Mouse (Mus musculus) gastrocnemius, adult 8-10 months (tissue): Measurements from ENCODE around the gene Slc24a2. TPM values are rescaled to one million over a fixed set of nuclear protein-coding genes. Genes with fewer than 3 reads are reported as not detected.

Source experiments
- DNase-seq, 2 experiments: peaks; one replicate each; pipeline ENCODE4 v3.0.0; 2022; ENCODE audit warnings: low spot score in 2 of 2
- total RNA-seq, 4 experiments: library from RNA; stranded (reverse); gene quantifications; 2 replicates each; pipeline ENCODE4 v1.2.4; 2022

Slc24a2 gene
- total RNA-seq, result under 1 TPM; 0.39 to 0.58 (median 0.52) TPM

DNA sequence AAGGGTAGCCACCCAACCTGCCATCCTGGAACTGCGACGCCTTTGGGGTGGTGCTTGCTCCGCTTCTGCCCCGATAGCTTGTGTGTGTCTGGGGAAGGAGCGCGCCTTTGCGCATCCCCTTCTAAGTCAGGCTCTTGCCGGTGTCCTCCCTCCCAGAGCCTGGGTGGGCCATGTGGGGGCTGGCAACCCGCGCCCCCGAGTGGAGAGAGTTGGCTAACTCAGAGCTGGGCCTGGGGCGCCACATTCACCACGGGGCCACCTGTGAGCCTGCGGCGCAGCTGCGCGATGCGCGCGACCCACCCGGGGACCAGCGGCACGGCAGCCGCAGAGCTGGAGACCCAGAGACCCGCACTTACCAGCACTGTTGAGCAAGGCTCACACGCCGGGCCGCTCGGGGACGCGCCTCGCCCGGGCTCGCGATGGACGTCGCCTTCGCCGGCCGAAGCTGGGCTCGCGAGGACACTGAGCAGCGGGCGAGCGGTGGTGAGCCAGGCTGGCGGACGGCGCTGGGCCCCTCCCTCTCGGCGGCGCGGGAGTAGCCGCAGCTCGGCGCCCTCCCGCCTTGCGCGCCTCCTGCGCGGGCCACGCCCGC lies at the start of gene Slc24a2:
Gene Slc24a2, minus strand, starts transcription at position 518 of the 592 bp plus-strand sequence.
- no peak for DNase-seq

DNA sequence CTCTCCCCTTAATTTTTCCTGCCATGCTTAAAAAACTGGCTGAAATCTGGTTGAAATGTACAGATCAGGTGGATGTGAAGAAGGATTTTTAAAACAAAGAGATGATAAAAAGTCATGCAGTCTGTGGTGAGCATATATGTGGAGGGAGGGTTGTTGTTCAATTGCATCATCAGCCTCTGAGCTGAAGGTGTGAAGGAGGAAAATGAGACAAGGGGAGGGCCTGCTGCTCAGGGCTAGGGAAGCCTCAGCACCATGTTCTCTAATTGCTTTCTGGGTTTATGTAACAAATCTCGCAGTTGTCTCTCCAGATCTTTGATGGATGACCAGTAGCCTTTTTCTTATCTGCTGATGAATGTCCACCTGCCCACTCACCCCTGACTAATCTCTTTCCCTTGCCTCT lies 44.5 kb upstream of the Slc24a2 start:
- no peak for DNase-seq

DNA sequence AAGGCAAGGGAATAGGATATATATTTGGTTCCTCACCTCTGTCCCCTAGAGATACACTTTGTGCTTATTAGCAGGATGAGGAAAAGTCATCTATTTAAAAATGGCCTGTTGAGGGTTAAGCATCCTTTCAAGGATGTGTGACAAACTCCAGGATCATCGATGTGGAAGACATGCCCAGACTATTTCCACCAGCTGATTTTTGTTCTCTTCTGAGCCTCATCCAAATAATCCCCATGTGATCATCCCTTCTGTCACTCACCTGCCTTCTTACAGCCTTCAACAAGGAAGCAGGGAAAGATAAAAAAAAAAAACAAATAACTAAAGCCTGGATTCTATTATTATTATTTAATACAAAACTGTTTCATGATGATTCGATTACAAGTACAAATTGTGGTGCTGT lies 44.0 kb upstream of the Slc24a2 start:
- DNase-seq, result no peak

DNA sequence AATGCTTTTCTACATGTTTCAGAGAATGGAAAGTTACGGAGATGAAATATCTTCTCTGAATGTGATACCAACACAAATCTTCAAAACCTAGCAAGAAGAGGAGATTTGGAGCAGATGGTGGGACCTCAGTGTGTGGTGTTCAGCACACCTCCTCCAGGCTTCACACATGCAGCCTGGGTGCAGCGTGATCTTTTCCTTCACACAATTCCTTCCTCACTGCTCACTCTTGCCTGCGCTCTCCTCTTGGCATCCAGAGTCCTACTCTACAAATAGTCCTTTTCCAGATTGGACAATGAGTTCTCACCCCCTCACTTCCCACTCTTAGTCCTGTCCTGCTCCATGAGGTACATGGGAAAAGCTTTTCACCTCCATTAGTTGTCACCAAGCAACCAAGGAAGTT lies 43.2 kb upstream of the Slc24a2 start:
- DNase-seq, result no peak

DNA sequence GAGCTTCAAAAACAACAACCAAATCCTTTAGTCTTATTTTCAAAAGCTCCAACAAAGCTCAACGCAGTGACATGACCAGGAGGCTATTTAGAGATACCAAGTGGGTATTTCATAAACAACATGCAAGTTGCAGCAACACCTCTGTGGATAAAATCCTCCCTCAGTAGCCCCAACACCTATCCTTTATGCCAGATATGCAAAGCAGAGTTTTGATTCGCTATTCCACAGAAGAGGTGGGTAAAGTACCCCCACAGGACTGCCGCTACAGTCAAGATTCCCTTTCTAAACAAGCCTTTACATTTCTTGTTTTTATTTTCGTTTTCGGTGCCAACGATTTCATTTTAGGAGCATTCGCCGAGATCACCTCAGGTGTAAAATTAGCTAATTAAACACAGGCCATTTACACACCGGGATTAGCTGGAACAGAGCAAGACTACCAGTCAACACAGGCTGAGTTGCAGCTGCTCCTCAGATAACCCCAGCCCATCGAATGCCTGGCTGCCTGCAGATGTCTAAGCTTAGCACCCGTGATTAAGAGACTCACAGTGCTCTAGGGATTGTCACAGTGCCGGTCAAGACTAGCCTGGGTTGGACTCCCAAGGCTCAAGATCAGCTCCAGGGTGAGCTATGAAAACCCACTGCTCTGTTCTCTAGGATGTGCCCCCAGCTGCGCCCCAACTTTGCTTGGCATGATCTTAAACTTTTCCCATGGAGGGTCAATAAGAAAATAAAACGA lies 885 bp downstream of the Slc24a2 start:
- no peak for DNase-seq

DNA sequence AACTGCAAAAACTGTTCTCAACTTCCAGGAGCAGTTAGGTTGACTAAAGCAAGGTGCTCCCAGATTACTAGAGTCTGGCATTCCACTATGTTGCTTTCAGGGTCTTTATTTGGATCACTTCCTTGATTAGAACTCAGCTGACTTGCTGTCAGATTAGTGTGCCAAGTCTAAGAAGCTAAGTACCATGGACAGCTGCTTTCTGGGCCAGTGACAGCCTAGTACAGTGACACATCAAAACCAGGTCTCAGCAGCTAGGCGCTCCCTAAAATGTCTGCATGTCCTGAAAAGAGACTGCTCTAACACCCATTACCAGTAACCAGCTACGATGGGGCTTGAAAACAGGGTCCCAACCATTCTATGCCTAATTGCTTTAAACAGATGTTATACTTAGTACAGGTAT lies 8.7 kb downstream of the Slc24a2 start:
- DNase-seq, result no peak

DNA sequence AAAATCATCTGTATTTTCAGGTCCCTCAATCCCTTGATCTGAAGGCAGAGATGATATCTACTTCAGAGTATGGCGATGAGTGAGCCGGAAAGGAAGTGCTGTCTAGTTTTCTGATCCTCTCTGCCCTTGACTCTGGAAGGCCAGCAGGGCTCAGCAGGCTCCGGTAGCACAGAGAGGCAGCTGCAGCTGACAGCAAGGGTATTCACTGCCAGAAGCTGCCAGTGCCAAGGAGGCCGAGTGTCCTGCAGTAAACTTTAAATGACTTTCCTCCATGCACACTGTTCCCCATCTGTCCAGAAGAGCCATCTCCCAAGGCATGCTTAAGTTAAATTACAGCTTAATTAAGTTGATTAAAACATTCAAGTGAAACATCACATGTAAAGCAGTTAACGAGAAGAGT lies 12.1 kb downstream of the Slc24a2 start:
- DNase-seq, result no peak

DNA sequence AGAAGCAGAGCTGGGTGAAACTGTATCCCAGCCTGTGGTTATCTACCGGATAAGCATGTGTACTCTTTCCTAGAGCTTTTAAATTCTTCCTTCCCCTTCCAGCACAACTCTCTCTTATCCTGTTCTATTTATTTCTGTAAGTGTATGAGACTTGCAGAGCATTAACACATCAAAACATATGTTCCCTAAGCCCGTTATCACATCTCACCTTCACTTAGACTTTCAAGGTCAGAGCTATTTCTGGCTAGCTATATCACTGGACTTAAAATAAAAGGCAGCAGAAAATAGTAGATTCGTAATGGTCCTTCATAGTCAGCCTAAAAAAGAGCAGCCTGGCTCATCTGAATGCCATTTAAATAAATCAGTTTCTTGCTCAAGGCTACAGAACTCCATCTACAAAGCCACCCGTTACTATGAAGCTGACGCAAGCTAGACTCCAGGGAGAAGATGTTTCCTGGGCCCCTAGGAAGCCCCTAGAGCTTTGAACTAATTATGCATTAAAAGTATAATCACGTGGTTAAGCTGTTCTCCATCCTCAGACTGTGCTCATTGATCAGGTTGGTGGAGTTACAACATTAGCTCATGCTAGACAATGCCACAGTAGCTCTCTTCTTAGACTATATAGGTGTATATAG lies 18.8 kb downstream of the Slc24a2 start:
- no peak for DNase-seq

DNA sequence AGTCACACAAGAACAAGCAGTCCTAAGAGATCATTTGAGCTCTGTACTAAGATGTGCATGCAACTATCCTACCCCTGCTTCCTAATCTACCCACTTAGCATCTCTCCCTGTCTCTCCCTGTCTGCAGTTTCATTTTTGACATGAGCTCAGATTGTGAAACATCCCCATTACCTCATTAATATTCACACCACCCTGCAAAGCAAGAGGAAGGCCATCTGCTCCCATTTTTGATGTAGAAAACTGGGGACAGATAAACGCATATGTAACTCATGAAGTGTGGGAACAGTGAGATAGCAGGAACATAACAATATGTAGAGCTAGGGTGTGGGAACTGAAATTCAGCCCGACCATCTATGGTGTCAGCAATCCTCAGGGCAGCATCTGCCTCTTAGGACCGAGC lies 19.7 kb downstream of the Slc24a2 start:
- no peak for DNase-seq

DNA sequence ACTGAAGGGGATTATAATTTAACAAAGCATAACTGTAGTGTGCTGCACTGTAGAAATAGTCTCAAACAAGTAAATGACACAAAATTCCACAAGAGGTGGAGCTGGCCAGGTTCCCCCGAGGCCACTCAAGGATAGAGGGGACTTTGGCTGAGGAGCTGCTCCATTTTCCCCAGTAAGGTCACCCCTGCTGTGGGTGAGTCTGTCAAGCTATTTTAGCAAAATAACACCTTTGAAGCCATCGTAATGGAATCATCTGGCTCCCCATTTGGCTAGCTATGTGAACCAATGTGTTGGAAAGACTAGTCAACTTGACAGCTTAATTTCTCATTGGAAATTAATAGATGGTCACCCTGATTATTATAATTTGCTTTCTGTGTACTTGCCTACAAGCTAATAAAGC lies 28.2 kb downstream of the Slc24a2 start:
- no peak for DNase-seq

DNA sequence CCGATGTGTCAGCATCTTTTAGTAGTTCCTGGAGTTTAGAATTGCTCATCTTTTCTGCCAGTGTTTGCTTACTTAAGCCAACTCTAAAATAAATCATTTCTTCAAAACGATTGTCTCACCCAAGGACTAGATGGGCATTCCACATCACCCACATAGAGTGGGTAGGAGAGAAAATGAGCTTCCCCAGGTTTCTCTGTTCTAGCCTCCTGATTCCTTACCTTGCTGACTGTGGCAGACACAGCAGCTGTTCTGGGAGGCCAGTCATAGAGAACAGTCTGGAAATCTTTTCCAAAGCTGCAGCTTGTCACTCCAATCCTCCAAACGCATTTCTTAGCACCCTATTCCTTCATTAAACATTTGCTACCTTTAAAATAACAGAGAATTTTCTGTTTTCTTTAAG lies 29.0 kb downstream of the Slc24a2 start:
- no peak for DNase-seq

DNA sequence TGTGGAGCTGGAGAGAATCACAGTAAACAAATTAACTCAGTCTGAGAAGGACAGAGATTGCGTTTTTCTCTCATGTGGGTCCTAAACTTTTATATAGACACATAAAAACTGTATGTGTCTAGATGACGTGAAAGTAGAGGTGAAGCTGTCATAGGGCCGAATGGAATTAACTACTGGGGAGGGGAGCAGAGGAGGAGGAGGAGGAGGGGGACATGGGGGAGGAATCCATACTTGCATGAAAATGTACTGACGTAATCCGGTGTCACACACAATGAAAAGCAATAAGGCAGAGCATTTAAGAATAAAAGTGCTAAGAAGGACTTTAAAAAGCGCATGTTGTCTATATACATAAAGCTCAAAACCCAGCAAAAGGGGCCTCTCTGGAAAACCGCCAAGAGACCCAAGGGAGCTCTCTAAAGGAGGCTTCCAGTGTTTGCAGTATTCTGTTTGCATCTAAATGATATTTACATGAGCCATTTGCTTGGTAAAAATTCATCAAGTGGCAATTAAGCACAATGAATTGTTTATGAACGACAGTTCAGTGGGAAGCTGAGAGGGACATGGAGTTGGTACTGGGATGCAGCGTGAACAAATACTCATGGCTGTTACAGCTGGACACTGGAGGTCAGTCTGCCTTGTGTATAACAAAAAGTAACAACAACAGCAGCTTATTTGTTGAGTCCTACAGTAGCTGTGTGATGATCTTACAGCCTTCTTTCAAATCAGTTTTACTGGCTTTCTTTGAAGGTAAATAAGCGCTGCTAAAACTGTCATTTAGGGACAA lies 45.9 kb downstream of the Slc24a2 start:
- no peak for DNase-seq

DNA sequence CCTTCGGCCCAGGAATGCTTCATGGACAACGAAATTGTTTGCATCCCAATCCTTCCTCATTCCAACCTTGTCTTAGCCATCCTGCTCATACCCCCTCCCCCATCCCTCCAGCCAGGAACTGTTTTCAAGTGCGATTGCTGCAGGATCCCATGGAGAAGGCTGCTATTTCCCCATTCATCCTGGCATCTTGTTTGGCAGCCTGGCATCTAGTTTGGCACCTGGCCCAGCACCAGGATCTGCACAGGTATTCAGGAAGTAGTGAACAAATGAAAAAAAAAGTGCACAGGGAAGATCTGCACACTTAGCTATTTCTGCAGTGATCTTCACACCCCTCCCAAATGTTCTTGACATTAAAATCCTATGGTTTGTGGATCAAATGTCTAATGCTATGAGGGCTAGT lies 53.2 kb downstream of the Slc24a2 start:
- DNase-seq, result no peak

DNA sequence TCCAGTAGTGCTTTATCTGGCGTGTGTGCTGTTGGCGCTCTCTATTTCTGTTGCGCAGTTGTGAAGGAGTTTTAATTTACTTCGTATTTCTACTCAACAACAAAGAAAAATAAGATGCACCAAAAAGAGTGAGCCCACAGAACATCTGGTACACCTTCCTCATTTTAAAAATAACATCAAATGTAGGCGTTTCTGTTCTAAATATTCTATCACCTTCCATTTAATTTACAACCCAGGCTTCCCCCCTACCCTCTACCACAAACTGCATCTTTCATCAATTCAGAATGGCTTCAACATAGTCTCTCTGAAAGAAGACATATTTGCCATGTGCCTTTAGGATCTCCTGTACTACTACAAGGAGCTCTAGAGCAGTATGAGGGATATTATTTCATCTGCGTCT lies 66.3 kb downstream of the Slc24a2 start:
- no peak for DNase-seq

DNA sequence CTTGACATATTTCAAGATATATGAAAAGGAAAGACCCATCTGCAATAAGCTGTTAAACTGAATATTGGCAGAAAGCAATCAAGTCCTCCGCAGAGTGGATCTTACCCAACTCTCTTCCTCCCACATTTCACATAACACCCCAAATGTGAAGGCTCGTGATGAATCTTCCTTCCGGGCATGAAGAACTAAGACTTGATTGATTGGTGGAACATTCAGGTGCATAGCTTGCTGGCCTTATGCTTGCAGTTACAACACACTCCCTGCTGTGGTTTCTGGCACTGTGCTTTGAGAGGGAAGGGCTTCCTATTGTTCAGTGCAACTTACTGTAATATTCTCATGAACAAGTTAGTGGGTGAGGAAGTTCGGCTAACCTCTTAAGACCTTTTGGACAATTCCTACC lies 72.2 kb downstream of the Slc24a2 start:
- DNase-seq, result no peak

DNA sequence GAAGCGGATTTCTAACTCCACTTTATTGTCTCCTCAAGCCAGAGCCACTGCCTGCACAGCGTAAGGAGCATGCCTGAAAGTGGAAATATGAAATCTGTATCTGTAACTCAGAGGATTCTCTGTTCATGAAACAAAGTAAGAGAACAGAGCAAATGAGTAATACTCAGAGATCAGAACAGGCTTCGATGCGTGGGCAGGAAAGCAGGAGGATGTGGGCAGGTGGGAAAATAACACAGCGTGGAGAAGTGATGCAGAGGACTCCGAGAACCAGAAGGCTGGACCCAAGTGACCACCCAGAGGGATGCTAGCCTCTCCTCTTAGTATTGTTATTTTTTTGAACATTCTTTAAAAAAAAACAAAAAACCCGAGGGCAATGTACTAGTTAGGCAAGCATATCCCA lies 78.3 kb downstream of the Slc24a2 start:
- DNase-seq, result no peak

DNA sequence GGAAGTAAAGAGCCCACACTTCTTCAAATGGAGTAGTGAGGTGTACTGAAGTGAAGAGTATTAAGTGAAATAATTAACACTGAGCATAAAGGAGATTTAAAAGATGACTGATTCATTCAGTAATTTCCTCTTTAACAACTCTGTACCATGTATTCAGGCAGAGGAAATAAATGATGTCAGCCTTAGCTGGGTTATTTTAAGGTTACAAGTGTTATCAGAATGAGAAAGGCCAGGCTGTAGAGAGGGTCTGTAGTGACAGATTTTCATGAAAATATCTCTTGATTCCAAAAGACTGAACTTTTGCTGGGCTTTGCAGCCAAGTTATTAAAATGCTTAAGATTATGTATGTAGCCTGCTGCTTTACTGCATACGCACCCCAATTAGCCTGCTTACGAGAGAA lies 80.7 kb downstream of the Slc24a2 start:
- no peak for DNase-seq

DNA sequence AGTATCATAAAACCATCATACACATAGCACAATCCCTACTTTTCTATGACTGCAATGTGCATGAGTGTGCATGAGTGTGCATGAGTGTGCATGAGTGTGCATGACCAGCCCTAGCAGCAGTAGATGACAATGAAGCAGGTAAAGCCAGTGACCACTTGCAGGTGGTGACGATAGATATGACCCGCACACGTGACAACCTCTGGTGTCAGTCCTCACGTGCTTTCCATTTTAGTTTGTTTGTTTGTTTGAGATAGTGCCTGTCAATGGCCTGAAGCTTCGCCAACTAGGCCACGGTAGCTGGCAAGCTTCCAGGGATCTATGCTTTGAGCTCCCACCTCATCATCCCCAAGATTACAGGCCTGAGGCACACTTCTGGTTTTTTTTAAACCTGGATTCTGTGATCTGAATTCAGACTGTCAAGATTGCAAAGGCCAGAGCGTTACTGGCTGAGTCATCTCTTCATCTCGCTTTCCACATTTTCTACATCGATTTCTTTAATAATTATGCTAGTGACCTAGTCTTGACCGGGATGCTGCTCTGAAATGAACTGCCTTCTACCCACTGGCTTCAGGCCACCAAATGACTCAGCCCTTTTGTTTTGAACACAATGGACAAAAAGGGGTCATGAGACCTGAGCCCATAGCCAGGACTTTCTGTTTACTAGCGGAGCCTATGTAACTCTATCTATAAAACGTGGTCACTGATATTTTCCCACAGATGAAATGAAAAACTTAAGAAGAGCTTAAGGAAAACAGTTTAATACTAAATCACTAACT lies 88.5 kb downstream of the Slc24a2 start:
- no peak for DNase-seq

DNA sequence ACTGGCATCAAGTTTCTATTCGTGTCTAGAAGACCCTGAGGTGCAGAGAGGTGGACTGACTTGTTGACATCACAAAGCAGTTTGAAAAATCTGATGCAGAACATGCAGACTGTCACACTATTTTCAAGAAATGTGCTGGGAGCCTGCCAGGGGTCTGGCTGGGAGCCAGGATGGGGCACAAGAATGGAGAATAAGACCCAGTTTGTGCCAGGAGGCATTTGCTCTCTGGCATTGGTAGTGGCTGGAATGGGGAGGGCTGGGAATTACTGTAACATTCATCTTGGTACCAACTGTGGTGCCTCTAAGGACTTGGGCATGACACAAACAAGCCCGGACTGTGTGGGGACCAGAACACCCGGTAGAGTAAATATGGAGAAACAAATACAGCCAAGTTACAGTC lies 89.4 kb downstream of the Slc24a2 start:
- DNase-seq, result no peak

DNA sequence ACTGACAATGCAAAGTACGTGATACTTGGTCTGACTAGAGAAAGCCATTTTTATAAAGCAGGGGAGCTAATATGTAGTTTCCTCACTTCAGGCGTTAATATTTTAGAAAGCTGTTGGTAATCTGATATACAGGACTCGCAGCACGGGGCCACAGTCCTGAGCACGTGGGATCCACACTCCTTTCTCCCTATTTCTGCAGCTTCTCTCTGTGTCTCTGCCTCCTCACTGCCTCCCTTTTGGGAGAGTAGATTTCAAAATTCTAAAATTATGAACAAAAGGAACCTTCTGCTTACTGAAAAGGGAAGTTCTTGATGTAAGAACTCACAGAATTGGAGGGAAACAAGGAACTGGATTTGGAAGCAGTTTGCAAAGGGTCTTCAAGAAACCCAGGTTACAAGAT lies 97.8 kb downstream of the Slc24a2 start:
- DNase-seq, result no peak

DNA sequence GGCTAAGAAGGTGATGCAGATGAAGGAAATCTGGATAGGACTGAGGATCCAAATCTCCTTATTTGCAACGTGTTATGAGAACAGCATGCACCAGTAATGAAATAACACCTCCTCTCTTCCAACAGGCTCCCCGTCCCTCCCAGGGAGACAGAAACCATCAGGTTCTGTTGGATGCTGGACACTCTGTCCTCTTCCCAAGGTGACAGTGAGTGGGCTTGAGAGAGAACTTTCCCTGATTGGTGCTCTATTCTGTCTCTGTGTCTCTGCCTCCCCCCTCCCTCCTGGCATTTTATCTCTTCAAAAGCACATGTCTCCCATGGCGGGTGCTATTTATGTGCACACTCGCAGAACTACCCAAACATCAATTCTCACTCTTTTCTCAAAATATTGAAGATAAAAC lies 103.5 kb downstream of the Slc24a2 start:
- no peak for DNase-seq
